Mouse (Mus musculus) embryonic fibroblast, embryonic 13.5 days (primary cell): Measurements from ENCODE around the gene Taf3.

Source experiments
- CTCF ChIP-seq: IDR thresholded peaks from 2 replicates; pipeline ENCODE4 v1.5.1; 2011; ENCODE audit warnings: mild to moderate bottlenecking, control low read depth, low read length, moderate library complexity, borderline replicate concordance; ENCODE audit not compliant: insufficient read depth
- POLR2A ChIP-seq: IDR thresholded peaks from 2 replicates; pipeline ENCODE4 v1.6.1; 2011; ENCODE audit warnings: low read depth, mild to moderate bottlenecking, control low read depth, low read length, moderate library complexity

GRCm38 (mm10) chr2:9880271-9880670, 168.1 kb downstream of the Taf3 start:
- TF ChIP-seq CTCF (no peak), POLR2A (no peak)
